Mouse (Mus musculus) G1E (cell line): ENCODE results near the gene Il31.

Experiments
- CTCF ChIP-seq: IDR thresholded peaks from 2 replicates; pipeline ENCODE4 v1.5.1; 2012; ENCODE audit warnings: low read depth, low read length, inconsistent platforms, mixed read lengths
- TAL1 ChIP-seq: conservative IDR thresholded peaks from 2 replicates; pipeline ENCODE4 v1.6.1; 2012; ENCODE audit warnings: low read depth, low read length, inconsistent platforms, mixed read lengths

- no peak for TF ChIP-seq CTCF
- no peak for TF ChIP-seq TAL1
Observed at GRCm38 (mm10) chr5:123530056-123530455, 40.8 kb upstream of the Il31 start.
